Mouse (Mus musculus) ES-E14 (cell line): Measurements from ENCODE around the gene Ap1s3.

ENCODE experiments used
- CHD2 ChIP-seq: IDR thresholded peaks from 2 replicates; pipeline ENCODE4 v1.6.1; 2014; ENCODE audit warnings: mild to moderate bottlenecking, low read depth, low read length, inconsistent platforms
- ZC3H11A ChIP-seq: IDR thresholded peaks from 2 replicates; pipeline ENCODE4 v1.6.1; 2012; ENCODE audit warnings: low read depth, mild to moderate bottlenecking, inconsistent platforms, low read length, borderline replicate concordance

GRCm38 (mm10) chr1:79687254-79687653 is 15.5 kb upstream of the Ap1s3 start:
- TF ChIP-seq CHD2 (no peak), ZC3H11A (no peak)
